Mouse (Mus musculus): ENCODE data around the gene 4933427D14Rik. TPM values are rescaled to one million over a fixed set of nuclear protein-coding genes. Genes with fewer than 3 reads are reported as not detected.

The 4933427D14Rik gene
- polyA plus RNA-seq, 1 experiment from 2014 or later: 9.0 TPM

- no peak for ATAC-seq (ENCODE audit: low read depth)
- no peak for DNase-seq (ENCODE audit: low spot score)
- Histone ChIP-seq H3K4me1 (ENCODE audit: control insufficient read depth, insufficient read depth, low read length) (no peaks in the 10 kb centered on the region), H3K36me3 (ENCODE audit: control insufficient read depth, insufficient read depth, low read length) (no peaks in the 10 kb centered on the region), H3K4me2 (ENCODE audit: low read depth, low read length) (no peak overlapping the region), H3K27me3 (replicated peaks; ENCODE audit: control insufficient read depth, insufficient read depth, low read length) (no peaks in the 10 kb centered on the region), H3K27ac (replicated peaks; ENCODE audit: low read depth, low read length) (no peak overlapping the region), H3K4me3 (ENCODE audit: low read depth, low read length) (no peak overlapping the region), H3K9me3 (ENCODE audit: control insufficient read depth, low read length) (no peaks in the 10 kb centered on the region), H3K9ac (ENCODE audit: low read depth, low read length) (no peak overlapping the region)
- 79% methylated on average over 4 of the region's 4 CpGs for WGBS
Observed at GRCm38 (mm10) chr11:72123531-72123930, 83.7 kb downstream of the 4933427D14Rik start.

- ATAC-seq (ENCODE audit: low read depth): no peak
- Histone ChIP-seq H3K27me3 (replicated peaks; ENCODE audit: control insufficient read depth, insufficient read depth, low read length) (no peaks in the 10 kb centered on the region; the same call in 1 of the 2 replicates), H3K36me3 (ENCODE audit: control insufficient read depth, insufficient read depth, low read length) (no peaks in the 10 kb centered on the region), H3K4me3 (ENCODE audit: low read depth, low read length) (no peak overlapping the region), H3K4me2 (ENCODE audit: low read depth, low read length) (no peak overlapping the region), H3K27ac (replicated peaks; ENCODE audit: low read depth, low read length) (no peak overlapping the region), H3K4me1 (ENCODE audit: control insufficient read depth, insufficient read depth, low read length) (no peaks in the 10 kb centered on the region), H3K9me3 (ENCODE audit: control insufficient read depth, low read length) (no peaks in the 10 kb centered on the region), H3K9ac (ENCODE audit: low read depth, low read length) (no peak overlapping the region)
- no peak for DNase-seq (ENCODE audit: low spot score)
- WGBS: 83% methylated on average over 6 of the region's 6 CpGs
Observed at GRCm38 (mm10) chr11:72120354-72120753, 86.9 kb downstream of the 4933427D14Rik start.

- Histone ChIP-seq H3K4me3 (ENCODE audit: low read depth, low read length) (no peak overlapping the region), H3K27ac (replicated peaks; ENCODE audit: low read depth, low read length) (no peak overlapping the region), H3K27me3 (replicated peaks; ENCODE audit: control insufficient read depth, insufficient read depth, low read length) (no peaks in the 10 kb centered on the region; the same call in 1 of the 2 replicates), H3K9ac (ENCODE audit: low read depth, low read length) (no peak overlapping the region), H3K36me3 (ENCODE audit: control insufficient read depth, insufficient read depth, low read length) (no peaks in the 10 kb centered on the region), H3K9me3 (ENCODE audit: control insufficient read depth, low read length) (no peaks in the 10 kb centered on the region), H3K4me2 (ENCODE audit: low read depth, low read length) (no peak overlapping the region), H3K4me1 (ENCODE audit: control insufficient read depth, insufficient read depth, low read length) (no peaks in the 10 kb centered on the region)
- WGBS: 77% methylated on average over 3 of the region's 3 CpGs
- ATAC-seq (ENCODE audit: low read depth) (no peak), DNase-seq (ENCODE audit: low spot score) (no peak)
Observed at GRCm38 (mm10) chr11:72118630-72119029, 88.6 kb downstream of the 4933427D14Rik start.

- 54% methylated on average over 4 of the region's 4 CpGs for WGBS
- ATAC-seq (ENCODE audit: low read depth): no peak
Observed at GRCm38 (mm10) chr11:72113296-72113695, 94.0 kb downstream of the 4933427D14Rik start.

GRCm38 (mm10) chr11:72110726-72111125 lies 96.5 kb downstream of the 4933427D14Rik start:
- ATAC-seq (ENCODE audit: low read depth) (no peak), DNase-seq (ENCODE audit: low spot score) (no peak)
- Histone ChIP-seq H3K27me3 (replicated peaks; ENCODE audit: control insufficient read depth, insufficient read depth, low read length) (no peaks in the 10 kb centered on the region), H3K4me1 (ENCODE audit: control insufficient read depth, insufficient read depth, low read length) (no peaks in the 10 kb centered on the region), H3K9me3 (ENCODE audit: control insufficient read depth, low read length) (peaks cover 3% of the 10 kb centered on the region; the same call in 1 of the 2 replicates), H3K9ac (ENCODE audit: low read depth, low read length) (no peak overlapping the region), H3K4me2 (ENCODE audit: low read depth, low read length) (no peak overlapping the region), H3K4me3 (ENCODE audit: low read depth, low read length) (no peak overlapping the region), H3K27ac (replicated peaks; ENCODE audit: low read depth, low read length) (no peak overlapping the region), H3K36me3 (ENCODE audit: control insufficient read depth, insufficient read depth, low read length) (no peaks in the 10 kb centered on the region)
- WGBS: 39% methylated on average over 3 of the region's 3 CpGs

More at GRCm38 (mm10) chr11:72113296-72113695, 94.0 kb downstream of the 4933427D14Rik start:
- H3K9me3 ChIP-seq (ENCODE audit: control insufficient read depth, low read length): no peaks in the 10 kb centered on the region
- H3K9ac ChIP-seq (ENCODE audit: low read depth, low read length): no peak overlapping the region
- H3K4me3 ChIP-seq (ENCODE audit: low read depth, low read length): no peak overlapping the region
- no peaks in the 10 kb centered on the region for H3K36me3 ChIP-seq (ENCODE audit: control insufficient read depth, insufficient read depth, low read length)
- H3K4me2 ChIP-seq (ENCODE audit: low read depth, low read length): no peak overlapping the region
- H3K4me1 ChIP-seq (ENCODE audit: control insufficient read depth, insufficient read depth, low read length): no peaks in the 10 kb centered on the region
- no peak overlapping the region for H3K27ac ChIP-seq (replicated peaks; ENCODE audit: low read depth, low read length)
- H3K27me3 ChIP-seq (replicated peaks; ENCODE audit: control insufficient read depth, insufficient read depth, low read length): no peaks in the 10 kb centered on the region
- no peak for DNase-seq (ENCODE audit: low spot score)

GRCm38 (mm10) chr11:72104223-72104622 lies 103.0 kb downstream of the 4933427D14Rik start:
- Histone ChIP-seq H3K9ac (ENCODE audit: low read depth, low read length) (no peak overlapping the region), H3K4me3 (ENCODE audit: low read depth, low read length) (no peak overlapping the region), H3K36me3 (ENCODE audit: control insufficient read depth, insufficient read depth, low read length) (no peaks in the 10 kb centered on the region), H3K9me3 (ENCODE audit: control insufficient read depth, low read length) (peaks cover 3% of the 10 kb centered on the region; the same call in 1 of the 2 replicates), H3K27me3 (replicated peaks; ENCODE audit: control insufficient read depth, insufficient read depth, low read length) (no peaks in the 10 kb centered on the region), H3K4me2 (ENCODE audit: low read depth, low read length) (no peak overlapping the region), H3K27ac (replicated peaks; ENCODE audit: low read depth, low read length) (no peak overlapping the region), H3K4me1 (ENCODE audit: control insufficient read depth, insufficient read depth, low read length) (no peaks in the 10 kb centered on the region)
- WGBS: 60% methylated on average over 8 of the region's 8 CpGs
- no peak for ATAC-seq (ENCODE audit: low read depth)
- DNase-seq (ENCODE audit: low spot score): no peak

Other genes with a start within 250 kb of the 4933427D14Rik start
- gene Aipl1, start 169.9 kb downstream of the 4933427D14Rik start, polyA plus RNA-seq (2014; fragmentation: Nextera tagmentation; extraction: Ambion mirVana): 0.11 and 0.42 TPM in 2 replicates
- gene Pimreg, start 165.4 kb downstream of the 4933427D14Rik start, polyA plus RNA-seq (2014; fragmentation: Nextera tagmentation; extraction: Ambion mirVana): 77.9 and 92.6 TPM in 2 replicates
- 0.89 and 0.96 TPM in 2 replicates for gene Pitpnm3, start 71.7 kb downstream of the 4933427D14Rik start, polyA plus RNA-seq (2014; fragmentation: Nextera tagmentation; extraction: Ambion mirVana)
- gene Gm43951, start 619 bp downstream of the 4933427D14Rik start, polyA plus RNA-seq (2014; fragmentation: Nextera tagmentation; extraction: Ambion mirVana): 0.13 and 0.15 TPM in 2 replicates
- gene Txndc17, start 88 bp upstream of the 4933427D14Rik start, polyA plus RNA-seq (2014; fragmentation: Nextera tagmentation; extraction: Ambion mirVana): 197 and 203 TPM in 2 replicates
- 40.6 and 42.0 TPM in 2 replicates for gene Med31, start 8.1 kb upstream of the 4933427D14Rik start, polyA plus RNA-seq (2014; fragmentation: Nextera tagmentation; extraction: Ambion mirVana)
- 8.3 and 14.0 TPM in 2 replicates for gene Slc13a5, start 59.8 kb upstream of the 4933427D14Rik start, polyA plus RNA-seq (2014; fragmentation: Nextera tagmentation; extraction: Ambion mirVana)
- 3.2 TPM in 2 replicates for gene Xaf1, start 94.2 kb upstream of the 4933427D14Rik start, polyA plus RNA-seq (2014; fragmentation: Nextera tagmentation; extraction: Ambion mirVana)
- gene Fbxo39, start 107.0 kb upstream of the 4933427D14Rik start, polyA plus RNA-seq (2014; fragmentation: Nextera tagmentation; extraction: Ambion mirVana): not detected in 2 replicates
- gene Tekt1, start 155.0 kb upstream of the 4933427D14Rik start, polyA plus RNA-seq (2014; fragmentation: Nextera tagmentation; extraction: Ambion mirVana): 6.2 and 12.5 TPM in 2 replicates
- 24.8 and 26.7 TPM in 2 replicates for gene Smtnl2, start 204.3 kb upstream of the 4933427D14Rik start, polyA plus RNA-seq (2014; fragmentation: Nextera tagmentation; extraction: Ambion mirVana)
- 1.8 and 2.5 TPM in 2 replicates for gene Ggt6, start 228.1 kb upstream of the 4933427D14Rik start, polyA plus RNA-seq (2014; fragmentation: Nextera tagmentation; extraction: Ambion mirVana)
- 114 and 123 TPM in 2 replicates for gene Mybbp1a, start 233.9 kb upstream of the 4933427D14Rik start, polyA plus RNA-seq (2014; fragmentation: Nextera tagmentation; extraction: Ambion mirVana)

All from embryonic facial prominence, embryonic 14.5 days (tissue).